Mouse (Mus musculus) large intestine, adult 2 months (tissue): ENCODE data around the gene Bloc1s2. TPM values are rescaled to one million over a fixed set of nuclear protein-coding genes. Genes with fewer than 3 reads are reported as not detected.
A peak's percentile ranks its signal among the peaks of the same experiment; 100 is the strongest.
"Not testable (repeated sequence)": the region's sequence is repeated elsewhere in the genome, so short reads cannot be mapped to it uniquely, and the experiment has no call there.

Experiments used
- DNase-seq: peaks from one replicate; pipeline ENCODE4 v3.0.0-alpha.2; 2012; ENCODE audit warnings: low read depth, low spot score
- WGBS: fragments of 180-500 bp; shearing (Covaris S2); methylation state at CpG from one replicate; pipeline ENCODE4 v1.1.7; 2018; 5-methylcytosine and 5-hydroxymethylcytosine counted together
- polyA plus RNA-seq: library from polyadenylated mRNA; depleted of rRNA; stranded (reverse); fragments of >200 nt; gene quantifications from 2 replicates; pipeline ENCODE4 v1.2.3, GENCODE M21; 2012; rRNA removed

The Bloc1s2 gene
- polyA plus RNA-seq, 1 experiment = 31.0 TPM

- no peak for DNase-seq
- WGBS = 87% methylated on average over 5 of the region's 5 CpGs
Measured at GRCm38 (mm10) chr19:44132917-44133316, 13.3 kb downstream of the Bloc1s2 start.

GRCm38 (mm10) chr19:44128560-44128959 is 17.7 kb downstream of the Bloc1s2 start:
- DNase-seq = no peak
- 37% methylated on average over 2 of the region's 2 CpGs for WGBS

- WGBS = 54% methylated on average over 10 of the region's 10 CpGs
- DNase-seq = no peak
Measured at GRCm38 (mm10) chr19:44127729-44128497, 18.3 kb downstream of the Bloc1s2 start.

GRCm38 (mm10) chr19:44121137-44121536 is 25.1 kb downstream of the Bloc1s2 start:
- 93% methylated on average over 7 of the region's 7 CpGs for WGBS
- no peak for DNase-seq

GRCm38 (mm10) chr19:44120686-44121085 is 25.6 kb downstream of the Bloc1s2 start:
- 92% methylated on average over 9 of the region's 9 CpGs for WGBS
- DNase-seq = not testable (repeated sequence)

GRCm38 (mm10) chr19:44117793-44118192 is 28.5 kb downstream of the Bloc1s2 start:
- DNase-seq = no peak

- no peak for DNase-seq
- 58% methylated on average over 7 of the region's 7 CpGs for WGBS
Measured at GRCm38 (mm10) chr19:44111706-44112105, 34.5 kb downstream of the Bloc1s2 start.

GRCm38 (mm10) chr19:44110356-44110755 is 35.9 kb downstream of the Bloc1s2 start:
- WGBS = 43% methylated on average over 9 of the region's 9 CpGs
- DNase-seq = peak; percentile 69

- DNase-seq = no peak
Measured at GRCm38 (mm10) chr19:44108996-44109395, 37.2 kb downstream of the Bloc1s2 start.

- DNase-seq = no peak
- 28% methylated on average over 22 of the region's 22 CpGs for WGBS
Measured at GRCm38 (mm10) chr19:44107661-44108521, 38.4 kb downstream of the Bloc1s2 start.

GRCm38 (mm10) chr19:44106831-44107660 is 39.2 kb downstream of the Bloc1s2 start, which contains the start of gene Chuk:
Gene Chuk (minus strand): TSS chr19:44107480.
- WGBS = 1% methylated on average over 67 of the region's 67 CpGs
- DNase-seq = peak; percentile 92

GRCm38 (mm10) chr19:44104393-44104792 is 41.9 kb downstream of the Bloc1s2 start:
- 84% methylated on average over 1 of the region's 1 CpGs for WGBS
- no peak for DNase-seq

- WGBS = 81% methylated on average over 3 of the region's 3 CpGs
Measured at GRCm38 (mm10) chr19:44103001-44103400, 43.2 kb downstream of the Bloc1s2 start.

GRCm38 (mm10) chr19:44100840-44101239 is 45.4 kb downstream of the Bloc1s2 start:
- no peak for DNase-seq

More at GRCm38 (mm10) chr19:44103001-44103400, 43.2 kb downstream of the Bloc1s2 start:
- DNase-seq = no peak

Other genes with a start within 250 kb of the Bloc1s2 start
- gene Dnmbp, start 206.3 kb downstream of the Bloc1s2 start, polyA plus RNA-seq = 42.1 and 59.0 TPM in 2 replicates
- 1.4 and 2.4 TPM in 2 replicates for gene Cpn1, start 159.9 kb downstream of the Bloc1s2 start, polyA plus RNA-seq
- gene Cyp2c23, start 117.2 kb downstream of the Bloc1s2 start, polyA plus RNA-seq = 0.48 and 1.1 TPM in 2 replicates
- 15.8 and 23.7 TPM in 2 replicates for gene Erlin1, start 76.7 kb downstream of the Bloc1s2 start, polyA plus RNA-seq
- 14.1 and 27.9 TPM in 2 replicates for gene Chuk, start 39.0 kb downstream of the Bloc1s2 start, polyA plus RNA-seq
- 5.8 and 6.4 TPM in 2 replicates for gene Cwf19l1, start 10.6 kb downstream of the Bloc1s2 start, polyA plus RNA-seq
- gene Pkd2l1, start 46.0 kb upstream of the Bloc1s2 start, polyA plus RNA-seq = 0.11 and 0.40 TPM in 2 replicates
- gene Scd3, start 56.8 kb upstream of the Bloc1s2 start, polyA plus RNA-seq = not detected in 2 replicates
- gene Scd2, start 147.2 kb upstream of the Bloc1s2 start, polyA plus RNA-seq = 71.3 and 91.7 TPM in 2 replicates
- 0.25 and 0.34 TPM in 2 replicates for gene Scd4, start 186.6 kb upstream of the Bloc1s2 start, polyA plus RNA-seq